Mouse (Mus musculus) liver, embryonic 14.5 days (tissue): Measurements from ENCODE around the gene Col18a1.

Experiments used
- CTCF ChIP-seq: IDR thresholded peaks from 2 replicates; pipeline ENCODE4 v1.5.1; 2016; ENCODE audit warnings: antibody characterized with exemption, low read depth, control low read depth
- EP300 ChIP-seq: IDR thresholded peaks from 2 replicates; pipeline ENCODE4 v1.6.1; 2016; ENCODE audit warnings: antibody characterized with exemption, low read depth

GRCm38 (mm10) chr10:77113489-77114240 lies 52.7 kb downstream of the Col18a1 start:
- TF ChIP-seq CTCF, result no peak
- TF ChIP-seq EP300, result no peak
